Mouse (Mus musculus) skeletal muscle tissue, postnatal 0 days (tissue): Measurements from ENCODE around the gene Olfr195. TPM values are rescaled to one million over a fixed set of nuclear protein-coding genes. Genes with fewer than 3 reads are reported as not detected.

Experiments used
- polyA plus RNA-seq: library from polyadenylated mRNA; unstranded; fragments of >200 nt; fragmentation: Nextera tagmentation; extraction: Ambion mirVana; gene quantifications from 2 replicates; pipeline ENCODE4 v1.2.1, GENCODE M21; 2015

Olfr195 gene
- polyA plus RNA-seq, result not detected in 2 replicates

GRCm38 (mm10) chr16:59146746-59147145 lies at the start of gene Olfr195:
Gene Olfr195 (plus strand): TSS chr16:59147046.

GRCm38 (mm10) chr16:59111781-59112180 lies 35.1 kb upstream of the Olfr195 start, which contains the start of gene Olfr193:
Gene Olfr193 (minus strand): TSS chr16:59111881.

GRCm38 (mm10) chr16:59120969-59121368 lies 25.9 kb upstream of the Olfr195 start, which contains the start of gene Olfr194:
Gene Olfr194 (minus strand): TSS chr16:59121069.

GRCm38 (mm10) chr16:59170354-59170753 lies 23.5 kb downstream of the Olfr195 start, which contains the start of gene Olfr196:
Gene Olfr196 (minus strand): TSS chr16:59170454.

Other genes with a start within 250 kb of the Olfr195 start
- not detected in 2 replicates for gene Olfr181, start 218.3 kb upstream of the Olfr195 start, polyA plus RNA-seq
- not detected in 2 replicates for gene Olfr180, start 217.7 kb upstream of the Olfr195 start, polyA plus RNA-seq
- gene Olfr183, start 151.7 kb upstream of the Olfr195 start, polyA plus RNA-seq, result not detected in 2 replicates
- not detected in 2 replicates for gene Olfr186, start 116.8 kb upstream of the Olfr195 start, polyA plus RNA-seq
- gene Olfr187, start 107.3 kb upstream of the Olfr195 start, polyA plus RNA-seq, result not detected in 2 replicates
- not detected in 2 replicates for gene Olfr190, start 69.0 kb upstream of the Olfr195 start, polyA plus RNA-seq
- gene Olfr191, start 57.2 kb upstream of the Olfr195 start, polyA plus RNA-seq, result not detected in 2 replicates
- not detected in 2 replicates for gene Olfr193, start 35.2 kb upstream of the Olfr195 start, polyA plus RNA-seq
- not detected in 2 replicates for gene Olfr194, start 26.0 kb upstream of the Olfr195 start, polyA plus RNA-seq
- not detected in 2 replicates for gene Olfr196, start 23.4 kb downstream of the Olfr195 start, polyA plus RNA-seq
- gene Olfr198, start 56.5 kb downstream of the Olfr195 start, polyA plus RNA-seq, result not detected in 2 replicates
- not detected in 2 replicates for gene Olfr199, start 72.7 kb downstream of the Olfr195 start, polyA plus RNA-seq
- not detected in 2 replicates for gene Olfr201, start 125.6 kb downstream of the Olfr195 start, polyA plus RNA-seq
- not detected in 2 replicates for gene Olfr202, start 139.7 kb downstream of the Olfr195 start, polyA plus RNA-seq
- gene Olfr203, start 151.8 kb downstream of the Olfr195 start, polyA plus RNA-seq, result not detected in 2 replicates
- not detected in 2 replicates for gene Olfr204, start 171.2 kb downstream of the Olfr195 start, polyA plus RNA-seq
- not detected in 2 replicates for gene Olfr205, start 184.1 kb downstream of the Olfr195 start, polyA plus RNA-seq
- gene Olfr206, start 202.2 kb downstream of the Olfr195 start, polyA plus RNA-seq, result not detected in 2 replicates
- not detected in 2 replicates for gene Olfr209, start 216.9 kb downstream of the Olfr195 start, polyA plus RNA-seq